Mouse (Mus musculus) lung, postnatal 4 days (tissue): ENCODE data around the gene Ccdc162.

Experiments used
- DNase-seq, 2 experiments: peaks; one replicate each; pipeline ENCODE4 v3.0.0; 2021

Gene Ccdc162

DNA sequence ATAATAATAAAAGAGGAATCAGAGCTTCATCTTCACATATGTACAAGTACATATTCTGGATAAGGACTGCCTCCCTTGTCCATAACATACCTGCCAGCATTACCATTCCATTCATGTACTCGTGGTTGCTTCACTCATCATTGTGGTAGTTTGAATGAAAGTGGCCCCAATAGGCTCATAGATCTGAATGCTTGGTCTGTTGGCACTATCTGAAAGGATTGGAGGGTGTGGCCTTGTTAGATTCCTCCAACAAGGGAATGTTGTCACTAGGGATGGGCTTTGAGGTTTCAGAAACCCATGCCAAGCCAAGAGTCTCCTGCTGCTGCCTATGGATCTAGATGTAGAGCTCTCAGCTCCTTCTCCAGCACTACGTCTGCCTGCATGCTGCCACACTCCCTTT lies 180.4 kb downstream of the Ccdc162 start:
- DNase-seq = no peak

GRCm38 (mm10) chr10:41529972-41530371 lies 186.5 kb downstream of the Ccdc162 start:
- DNase-seq = no peak

- DNase-seq = no peak
Observed at GRCm38 (mm10) chr10:41525696-41526095, 190.7 kb downstream of the Ccdc162 start.

DNA sequence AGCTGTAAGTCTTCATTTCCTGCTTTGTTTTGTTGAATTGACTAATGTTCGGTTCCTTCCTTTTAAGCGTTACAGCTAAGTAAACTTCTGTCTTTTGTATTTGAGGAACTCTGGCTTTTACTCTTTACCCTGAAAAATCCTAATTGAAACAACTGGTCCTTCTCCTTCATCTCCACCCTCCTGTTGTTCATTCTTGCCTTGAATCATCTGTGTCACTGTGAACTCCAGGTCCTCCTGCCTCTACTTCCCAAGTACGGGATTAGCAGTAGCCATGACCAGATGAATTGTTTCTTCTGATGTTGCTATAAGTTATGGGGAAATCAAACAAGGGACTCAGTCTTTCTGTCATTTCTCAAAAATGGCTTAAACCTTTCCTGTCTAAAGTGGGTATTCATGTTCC lies 193.0 kb downstream of the Ccdc162 start:
- no peak for DNase-seq

DNA sequence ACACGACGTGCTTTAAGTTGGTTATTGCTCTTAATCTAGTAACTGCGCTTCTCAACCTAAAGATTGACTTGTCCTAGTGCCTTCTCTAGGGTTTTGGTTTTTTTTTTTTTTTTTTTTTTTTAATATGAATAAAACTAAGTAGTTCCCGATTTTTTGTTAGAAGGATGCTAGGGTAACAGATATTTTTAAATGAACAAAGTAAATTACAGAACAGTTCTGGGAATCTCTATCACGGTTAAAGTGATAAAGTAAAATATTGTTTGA lies 196.1 kb downstream of the Ccdc162 start:
- DNase-seq = no peak

DNA sequence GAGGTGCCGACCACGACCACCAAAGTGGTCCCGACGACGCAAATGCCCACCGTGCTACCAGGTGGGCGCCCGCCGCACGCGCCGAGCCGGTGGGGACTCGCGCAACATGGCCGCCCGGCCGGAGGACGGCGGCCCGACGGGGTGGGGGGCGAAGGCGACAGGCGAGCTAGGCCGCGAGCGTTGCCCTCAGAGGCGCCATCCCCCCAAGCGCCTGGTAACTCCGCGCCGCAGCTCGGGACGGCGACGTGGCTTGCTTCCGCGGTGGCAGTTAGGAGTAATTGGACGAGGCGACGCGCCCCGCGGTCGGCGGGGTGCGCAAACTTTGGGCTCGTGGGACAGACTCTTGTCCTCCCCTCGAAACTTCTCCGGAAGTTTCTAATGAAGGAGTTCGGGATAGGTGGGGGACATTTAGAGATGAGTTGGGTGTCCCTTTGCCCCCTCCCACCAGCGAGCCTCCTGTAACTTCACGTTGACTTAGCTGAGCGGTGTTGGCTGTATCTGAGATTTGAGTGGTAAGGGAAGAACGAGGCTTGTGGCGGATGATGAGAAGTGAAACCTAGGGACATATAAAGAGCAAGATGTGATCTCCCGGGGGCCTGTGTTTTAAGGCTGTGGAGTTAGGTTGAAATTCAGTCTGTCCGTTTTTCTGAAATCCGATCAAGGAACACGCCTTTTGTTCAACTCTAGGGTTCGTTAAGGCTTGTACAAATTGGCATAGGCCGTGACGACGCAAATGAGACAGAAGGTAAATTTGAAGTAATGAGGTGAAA lies 196.6 kb downstream of the Ccdc162 start:
- DNase-seq = peak; percentile 71 to 76

- peak; percentile 93 to 95 for DNase-seq
Observed at GRCm38 (mm10) chr10:41518981-41519618, 197.3 kb downstream of the Ccdc162 start, which contains the start of gene Cd164. Cd164 (plus strand) TSS chr10:41519414.

GRCm38 (mm10) chr10:41518508-41518980 lies 197.9 kb downstream of the Ccdc162 start:
- DNase-seq = peak; percentile 79 to 83

DNA sequence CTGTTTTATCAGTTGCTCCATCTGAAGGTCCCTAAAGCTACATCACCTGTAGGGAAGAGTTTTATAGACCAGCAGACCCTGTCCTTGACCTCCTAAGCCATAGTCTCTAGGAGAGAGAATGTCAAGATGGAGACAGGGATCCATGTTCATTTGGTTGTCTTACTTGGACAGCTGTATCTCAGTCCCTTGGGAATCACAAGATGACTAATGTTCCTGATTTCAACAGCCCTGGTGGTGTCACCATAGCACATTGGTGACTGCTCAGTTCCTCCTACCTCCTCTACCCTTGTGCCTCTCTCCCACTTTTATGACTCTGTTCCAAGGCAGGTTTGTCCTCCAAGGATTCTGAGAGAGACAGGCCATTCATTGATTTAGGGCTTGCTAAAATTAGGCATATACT lies 201.5 kb downstream of the Ccdc162 start:
- DNase-seq = no peak

- no peak for DNase-seq
Observed at GRCm38 (mm10) chr10:41514301-41514700, 202.1 kb downstream of the Ccdc162 start.

GRCm38 (mm10) chr10:41509160-41509559 lies 207.3 kb downstream of the Ccdc162 start:
- DNase-seq = peak in 1 of 2 experiments; percentile 50

DNA sequence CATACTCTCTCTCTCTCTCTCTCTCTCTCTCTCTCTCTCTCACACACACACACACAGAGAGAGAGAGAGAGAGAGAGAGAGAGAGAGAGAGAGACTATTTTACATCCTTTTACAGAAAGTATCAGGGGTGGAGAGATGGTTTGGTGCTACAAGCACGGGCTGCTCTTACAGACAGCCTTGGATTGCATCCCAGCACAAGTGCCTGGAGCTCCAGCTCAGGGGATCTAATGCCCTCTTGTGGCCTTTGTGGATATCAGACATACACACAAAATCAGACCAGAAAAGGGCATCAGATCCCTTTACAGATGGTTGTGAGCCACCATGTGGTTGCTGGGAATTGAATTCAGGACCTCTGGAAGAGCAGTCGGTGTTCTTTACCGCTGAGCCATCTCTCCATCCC lies 211.0 kb downstream of the Ccdc162 start:
- peak; percentile 56 to 76 for DNase-seq

DNA sequence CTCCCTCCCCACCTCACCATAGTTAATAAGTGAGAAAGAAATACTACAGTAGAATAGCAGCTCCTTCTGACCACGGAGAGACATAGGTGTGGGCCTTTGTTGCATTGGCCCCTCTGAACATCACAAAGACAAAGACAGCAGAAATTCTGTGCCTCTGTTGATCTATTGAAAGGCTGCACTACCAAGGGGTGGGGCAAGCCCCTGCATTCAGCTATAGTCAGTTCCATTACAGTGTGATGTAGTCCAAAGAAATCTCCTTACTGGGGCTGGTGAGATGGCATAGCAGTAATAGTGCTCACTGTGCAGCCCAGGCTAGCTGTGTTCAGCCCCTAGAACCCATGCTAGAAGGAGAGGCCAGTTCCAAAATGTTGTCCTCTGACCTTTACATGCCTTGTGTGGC lies 211.4 kb downstream of the Ccdc162 start:
- no peak for DNase-seq

GRCm38 (mm10) chr10:41500941-41501340 lies 215.5 kb downstream of the Ccdc162 start:
- no peak for DNase-seq

GRCm38 (mm10) chr10:41491111-41491510 lies 225.3 kb downstream of the Ccdc162 start:
- no peak for DNase-seq

DNA sequence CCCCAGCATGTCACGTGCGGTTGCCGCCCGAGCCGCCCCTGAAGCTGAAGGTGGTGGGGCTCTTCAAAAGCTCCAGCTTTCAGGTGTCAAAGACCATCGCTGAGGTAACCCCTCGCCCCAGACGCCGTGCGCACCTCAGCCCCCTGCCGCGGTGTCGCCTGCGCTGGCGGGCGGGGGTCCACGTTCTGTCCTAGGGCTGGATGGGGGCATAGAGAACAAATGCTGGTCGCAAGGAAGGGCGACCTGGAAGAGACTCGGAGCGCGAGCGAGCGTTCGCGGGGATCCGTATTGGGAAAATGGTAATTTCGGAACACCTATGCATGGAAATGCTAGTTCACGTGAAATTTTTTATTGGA lies 225.9 kb downstream of the Ccdc162 start:
- DNase-seq = no peak

- peak; percentile 97 to 98 for DNase-seq
Observed at GRCm38 (mm10) chr10:41489708-41490517, 226.5 kb downstream of the Ccdc162 start, which contains the start of the genes Smpd2 and Ppil6. Smpd2 (minus strand) TSS chr10:41490369. Ppil6 (plus strand) TSS chr10:41490439.

DNA sequence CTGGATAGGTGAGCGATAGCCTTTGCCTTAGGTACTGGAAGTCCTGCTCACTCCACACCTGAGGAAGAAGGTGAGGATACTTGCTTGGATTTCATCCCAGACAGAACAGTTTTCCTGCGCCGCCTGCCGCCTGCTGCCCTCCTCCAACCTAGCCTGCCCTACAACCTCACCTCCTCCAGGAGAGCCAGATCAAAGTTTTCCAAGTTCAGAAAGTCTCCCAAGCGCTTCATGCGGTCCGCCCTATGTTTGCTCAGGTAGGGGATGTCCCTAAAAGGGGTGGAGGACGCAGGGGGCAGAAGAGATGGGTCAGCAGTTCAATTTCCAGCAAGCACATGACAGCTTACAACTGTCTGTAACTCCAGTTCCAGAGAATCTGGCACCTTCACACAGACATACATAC lies 227.1 kb downstream of the Ccdc162 start:
- peak in 1 of 2 experiments; percentile 21 for DNase-seq

DNA sequence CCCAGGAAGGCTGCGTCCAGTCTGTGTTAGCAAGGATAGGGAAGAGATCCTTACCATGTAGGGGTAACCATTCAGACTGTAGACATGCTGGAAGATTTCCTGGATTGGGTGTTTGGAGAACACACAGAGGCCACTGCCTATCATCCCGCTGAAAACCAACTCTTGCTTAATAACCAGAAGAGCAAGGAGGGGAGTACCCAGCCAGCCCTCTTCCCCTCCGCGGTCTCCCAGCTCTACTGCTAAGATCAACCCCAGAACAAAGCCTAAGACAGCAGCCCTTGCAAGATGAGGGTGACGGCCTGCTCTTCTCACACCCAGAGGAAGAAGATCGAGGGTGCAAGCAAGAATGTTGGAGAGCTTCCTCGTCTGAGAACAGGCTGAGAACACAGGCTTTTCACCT lies 227.6 kb downstream of the Ccdc162 start:
- no peak for DNase-seq
